10 mouse cellular contexts compared by ENCODE assay signal in the genomic region with DNA sequence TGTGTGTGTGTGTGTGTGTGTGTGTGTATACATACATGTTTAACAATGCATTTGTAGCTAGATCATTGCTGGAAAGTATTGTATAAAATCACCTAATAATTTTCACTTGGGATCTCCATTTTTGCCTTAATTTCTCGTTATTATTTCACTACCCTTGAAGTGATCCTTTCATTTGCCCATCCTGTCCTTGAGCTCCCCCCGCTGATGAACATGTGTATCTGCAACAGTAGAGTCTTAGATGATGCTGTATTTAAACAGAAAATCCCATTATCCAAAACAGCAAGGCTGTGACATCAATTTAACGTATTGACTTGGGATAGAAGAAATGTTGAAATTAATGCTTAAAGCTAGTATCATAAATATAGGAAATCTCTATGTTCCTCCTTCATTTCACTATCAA.
DNase-seq lines count a peak whose midpoint lies in the region; ATAC-seq and TF ChIP-seq lines count a peak whose summit lies in the region.
"Had no signal": no experiment of that assay in that cellular context is flagged by ENCODE, and none has a peak within 500 bp of the region (broad histone marks: within the 10 kb centered on the region; RNA-seq: fewer than 3 reads in every experiment).

No protein-coding gene starts in this region.

- no peak for TF ChIP-seq POLR2A in heart, adult 2 months (IDR thresholded peaks at IDR 0.05; ENCODE audit: insufficient read depth, low read depth, low read length)

- no peaks in the 10 kb centered on the region for H3K4me1 ChIP-seq in heart, adult 2 months (ENCODE audit: control insufficient read depth, insufficient read depth, low read length)
- H3K4me1 ChIP-seq: embryonic facial prominence, embryonic 13.5 days; lung, embryonic 15.5 days had no signal

- H3K27ac ChIP-seq in heart, adult 2 months, result no peak overlapping the region
- H3K27ac ChIP-seq: embryonic facial prominence, embryonic 13.5 days; lung, embryonic 15.5 days had no signal

- peak; percentile 86 for TF ChIP-seq CTCF in heart, adult 2 months (IDR thresholded peaks at IDR 0.05)

- WGBS in heart, adult 2 months, result 25% methylated on average over 3 of the region's 3 CpGs

- H3K4me3 ChIP-seq in heart, adult 2 months, result no peak overlapping the region
- H3K4me3 ChIP-seq: embryonic facial prominence, embryonic 13.5 days; lung, embryonic 15.5 days had no signal

- no peaks in the 10 kb centered on the region for H3K27me3 ChIP-seq in heart, adult 2 months (ENCODE audit: control insufficient read depth, insufficient read depth, low read length)
- H3K27me3 ChIP-seq: embryonic facial prominence, embryonic 13.5 days; lung, embryonic 15.5 days had no signal

- no peak overlapping the region for H3K9ac ChIP-seq in heart, adult 2 months (ENCODE audit: low read depth, low read length)
- H3K9ac ChIP-seq: embryonic facial prominence, embryonic 13.5 days; lung, embryonic 15.5 days had no signal

- no peak for TF ChIP-seq EP300 in heart, adult 2 months (IDR thresholded peaks at IDR 0.05; ENCODE audit: insufficient read depth, low read depth, low read length)

- no peak for DNase-seq in heart, adult 2 months
- no peak for DNase-seq in heart, postnatal 25 days (ENCODE audit: low spot score)
- peak; percentile 32 for DNase-seq in lung, postnatal 14 days
- DNase-seq in lung, adult 18-20 months, result no peak
- DNase-seq in R1 (ENCODE audit: low read depth, low spot score), result peak; percentile 28
- DNase-seq in urinary bladder, postnatal 36 days (ENCODE audit: low spot score in 2 of 2), result no peak
- no peak for DNase-seq in right cerebral cortex, postnatal 25 days

- ATAC-seq in megakaryocyte, adult 5-6 weeks (ENCODE audit: poor library complexity, severe bottlenecking), result peak; percentile 76

- intact Hi-C loops in heart, adult 2 months (cut with DNase I), result loop anchor here (1.0 kb wide), 2 partner anchors 176 to 290 kb away; no protein-coding TSS in a partner anchor
- intact Hi-C loops in heart, postnatal 25 days (cut with DNase I), result loop anchor here (1.0 kb wide), 2 partner anchors 163 to 176 kb away; no protein-coding TSS in a partner anchor

- no peaks in the 10 kb centered on the region for H3K36me3 ChIP-seq in heart, adult 2 months (ENCODE audit: control insufficient read depth, insufficient read depth, low read length)
- H3K36me3 ChIP-seq: embryonic facial prominence, embryonic 13.5 days; lung, embryonic 15.5 days had no signal

- no peaks in the 10 kb centered on the region for H3K79me2 ChIP-seq in heart, adult 2 months (replicated peaks; ENCODE audit: control insufficient read depth, insufficient read depth, low read length)

Comparison
In these comparisons a context has a peak if more than half of its experiments do, and no peak if none do; other contexts are left out.
1. DNase-seq: peak in lung, postnatal 14 days (single experiment) and R1 (single experiment); none in heart, adult 2 months (0 of 2), heart, postnatal 25 days (single experiment), lung, adult 18-20 months (0 of 2), urinary bladder, postnatal 36 days (0 of 2) and right cerebral cortex, postnatal 25 days (single experiment).